Mouse (Mus musculus): ENCODE measurements around the gene Zbed6. TPM values are rescaled to one million over a fixed set of nuclear protein-coding genes. Genes with fewer than 3 reads are reported as not detected.

The Zbed6 gene
- total RNA-seq, 2 experiments from 2014 or later: 8.4 to 11.0 TPM

Other genes starting within 250 kb of the Zbed6 start
- gene Sox13, start 236.5 kb downstream of the Zbed6 start, total RNA-seq (2021): 10 to 100 TPM; 14.0 to 18.5 TPM
- gene Snrpe, start 50.6 kb downstream of the Zbed6 start, total RNA-seq (2021): 100 to 1,000 TPM in 1 of 2 experiments, 10 to 100 TPM in 1; 91.3 to 108 TPM
- gene Gm38394, start 433 bp upstream of the Zbed6 start, total RNA-seq (2021): 10 to 100 TPM; 24.4 to 26.2 TPM
- gene Lax1, start 29.2 kb upstream of the Zbed6 start, total RNA-seq (2021): under 1 TPM; 0.32 to 0.33 TPM
- 10 to 100 TPM; 25.1 to 41.5 TPM for gene Atp2b4, start 140.2 kb upstream of the Zbed6 start, total RNA-seq (2021)
- gene Optc, start 247.1 kb upstream of the Zbed6 start, total RNA-seq (2021): 1 to 10 TPM; 1.0 to 1.4 TPM

Data from adrenal gland, adult 18-20 months (tissue).